Mouse (Mus musculus): ENCODE measurements at regions not wholly inside any gene's neighbourhood (a gene's known extent, or its start where the extent isn't known, plus 50 kb on each side); places are given as distances from the start of the nearest gene placed in this dataset.
A peak's percentile ranks its signal among the peaks of the same experiment; 100 is the strongest.

DNA sequence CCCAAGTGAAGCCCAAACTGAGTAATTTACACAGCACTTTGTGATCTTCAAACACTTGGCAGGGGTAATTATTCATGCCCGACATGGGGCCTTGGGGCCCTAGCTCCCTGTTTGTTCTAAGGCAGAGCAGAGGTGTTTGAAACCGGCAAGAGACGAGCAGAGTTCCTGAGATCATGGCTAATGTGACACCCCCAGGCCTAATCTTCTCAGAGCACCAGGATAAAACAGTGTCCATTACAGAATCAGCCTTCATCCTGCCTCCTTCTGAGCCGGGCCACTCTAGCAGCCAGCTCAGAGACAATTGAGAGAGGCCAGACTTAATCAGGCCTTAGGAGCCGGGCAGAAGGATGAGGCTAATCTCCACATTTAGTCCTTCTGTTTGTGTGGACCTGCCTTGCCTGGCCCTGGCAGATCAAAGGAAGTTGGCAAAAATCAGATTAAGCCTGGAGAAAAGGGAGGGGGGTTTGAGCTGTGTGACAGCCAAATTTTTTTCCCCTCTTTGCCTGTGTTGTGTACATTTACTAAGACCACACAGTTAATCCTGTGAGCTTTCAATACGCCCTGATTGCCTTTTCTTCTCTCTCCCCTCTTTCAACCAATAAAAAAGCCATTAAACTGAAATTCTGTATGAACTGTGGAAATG is 157.5 kb upstream of the Irx1 start:
- TF ChIP-seq EP300 (IDR thresholded peaks at IDR 0.05) = no peak
- no peak for TF ChIP-seq CTCF (IDR thresholded peaks at IDR 0.05)
- Histone ChIP-seq H3K4me1 (ENCODE audit: insufficient read depth, low read depth, low read length) (no peaks in the 10 kb centered on the region), H3K36me3 (ENCODE audit: insufficient read depth, low read length) (no peaks in the 10 kb centered on the region), H3K9me3 (ENCODE audit: low read length) (no peaks in the 10 kb centered on the region), H3K4me2 (replicated peaks; ENCODE audit: low read depth, low read length) (peak overlapping the region; percentile 39), H3K27ac (ENCODE audit: low read length) (no peak overlapping the region), H3K27me3 (replicated peaks; ENCODE audit: insufficient read depth, low read length) (no peaks in the 10 kb centered on the region), H3K4me3 (ENCODE audit: low read depth, low read length) (no peak overlapping the region), H3K9ac (replicated peaks; ENCODE audit: low read depth) (no peak overlapping the region)
- 29% methylated on average over 6 of the region's 6 CpGs for WGBS
- DNase-seq (ENCODE audit: low spot score) = no peak
- ATAC-seq = no peak

DNA sequence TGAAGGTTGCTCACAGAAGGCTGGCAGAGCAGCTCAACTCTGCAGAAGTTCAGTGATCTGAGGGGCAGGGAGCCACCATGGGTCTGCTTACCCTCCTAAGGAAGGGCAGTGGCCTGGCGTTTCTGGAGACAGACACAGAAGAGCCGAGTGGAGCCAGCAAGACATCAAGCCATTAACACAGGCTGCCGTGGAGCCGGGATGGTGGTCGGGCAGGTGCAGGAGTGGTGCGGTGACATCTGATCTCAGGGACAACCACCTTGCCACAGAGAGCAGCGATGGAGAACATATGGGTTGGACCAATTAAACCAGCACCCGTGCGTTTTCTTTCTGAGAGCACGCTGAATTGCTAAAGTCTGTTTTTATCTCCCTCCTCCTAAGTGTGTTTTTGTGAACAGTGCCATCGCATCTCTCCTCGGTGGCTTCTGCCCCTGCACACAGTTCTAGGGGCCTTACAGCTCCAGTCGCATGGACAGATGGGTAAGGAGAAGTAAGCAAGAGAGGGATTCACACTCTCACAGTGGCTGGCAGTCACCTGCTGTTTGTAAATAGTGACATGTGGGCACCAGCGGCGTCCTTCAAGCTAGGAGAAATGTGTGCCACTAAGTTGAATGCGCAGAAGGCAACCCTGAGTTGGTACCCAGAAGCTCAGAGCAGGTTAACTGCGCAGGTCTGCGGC is 158.2 kb upstream of the Irx1 start:
- Histone ChIP-seq H3K27me3 (replicated peaks; ENCODE audit: insufficient read depth, low read length) (no peaks in the 10 kb centered on the region), H3K4me1 (ENCODE audit: insufficient read depth, low read depth, low read length) (no peaks in the 10 kb centered on the region), H3K27ac (ENCODE audit: low read length) (no peak overlapping the region), H3K9ac (replicated peaks; ENCODE audit: low read depth) (no peak overlapping the region), H3K36me3 (ENCODE audit: insufficient read depth, low read length) (no peaks in the 10 kb centered on the region), H3K4me3 (ENCODE audit: low read depth, low read length) (no peak overlapping the region), H3K4me2 (replicated peaks; ENCODE audit: low read depth, low read length) (no peak overlapping the region), H3K9me3 (ENCODE audit: low read length) (no peaks in the 10 kb centered on the region)
- no peak for DNase-seq (ENCODE audit: low spot score)
- TF ChIP-seq CTCF (IDR thresholded peaks at IDR 0.05) (no peak), EP300 (IDR thresholded peaks at IDR 0.05) (no peak)
- no peak for ATAC-seq
- WGBS = 64% methylated on average over 18 of the region's 18 CpGs

DNA sequence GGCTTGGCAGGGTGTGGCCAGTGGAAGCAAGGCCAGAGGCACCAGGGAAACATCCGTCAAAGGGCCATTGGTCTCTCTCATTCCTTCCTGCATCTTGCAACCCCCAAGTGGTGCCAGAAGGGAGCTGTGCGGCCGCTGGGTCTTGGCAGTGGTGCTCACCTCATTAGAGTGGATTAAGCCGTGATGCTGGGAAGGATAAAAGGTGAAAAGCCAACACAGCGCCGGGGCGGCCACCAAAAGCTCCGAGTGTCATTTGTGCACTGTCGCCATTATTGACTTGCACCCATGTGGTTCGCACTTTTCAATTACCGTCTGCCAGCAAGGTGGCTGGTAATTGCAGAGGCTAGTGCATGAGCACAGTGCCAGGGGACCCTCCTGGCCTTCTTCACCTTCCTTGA is 158.7 kb upstream of the Irx1 start:
- no peak overlapping the region for H3K27ac ChIP-seq (ENCODE audit: low read length)
- no peaks in the 10 kb centered on the region for H3K4me1 ChIP-seq (ENCODE audit: insufficient read depth, low read depth, low read length)
- WGBS = 59% methylated on average over 11 of the region's 11 CpGs
- H3K4me3 ChIP-seq (ENCODE audit: low read depth, low read length) = no peak overlapping the region
- no peak overlapping the region for H3K9ac ChIP-seq (replicated peaks; ENCODE audit: low read depth)
- H3K36me3 ChIP-seq (ENCODE audit: insufficient read depth, low read length) = no peaks in the 10 kb centered on the region
- H3K4me2 ChIP-seq (replicated peaks; ENCODE audit: low read depth, low read length) = no peak overlapping the region
- no peak for TF ChIP-seq CTCF (IDR thresholded peaks at IDR 0.05)
- no peak for TF ChIP-seq EP300 (IDR thresholded peaks at IDR 0.05)
- H3K9me3 ChIP-seq (ENCODE audit: low read length) = no peaks in the 10 kb centered on the region
- ATAC-seq (no peak), DNase-seq (ENCODE audit: low spot score) (no peak)
- H3K27me3 ChIP-seq (replicated peaks; ENCODE audit: insufficient read depth, low read length) = no peaks in the 10 kb centered on the region

DNA sequence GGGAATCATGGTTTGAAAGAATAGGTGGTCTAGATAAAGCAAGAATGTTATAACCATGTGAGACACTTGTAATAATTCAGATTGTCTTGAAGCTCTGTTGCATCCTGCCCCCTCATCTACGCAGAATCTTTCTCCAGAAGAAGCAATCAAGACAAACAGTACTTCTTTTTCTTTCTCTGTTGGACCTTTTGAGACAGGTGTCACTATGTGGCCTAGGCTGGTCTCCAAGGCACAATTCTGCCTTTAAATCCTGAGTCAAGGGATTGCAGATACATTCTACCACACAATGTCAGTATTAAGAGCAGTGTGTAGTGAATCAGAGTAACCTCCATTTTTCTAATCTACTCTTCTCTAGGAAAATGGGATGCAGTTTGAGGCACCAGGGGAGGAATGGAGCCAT is 164.8 kb upstream of the Irx1 start:
- Histone ChIP-seq H3K4me2 (replicated peaks; ENCODE audit: low read depth, low read length) (no peak overlapping the region), H3K27ac (ENCODE audit: low read length) (no peak overlapping the region), H3K9ac (replicated peaks; ENCODE audit: low read depth) (no peak overlapping the region), H3K9me3 (ENCODE audit: low read length) (no peaks in the 10 kb centered on the region), H3K27me3 (replicated peaks; ENCODE audit: insufficient read depth, low read length) (no peaks in the 10 kb centered on the region), H3K36me3 (ENCODE audit: insufficient read depth, low read length) (no peaks in the 10 kb centered on the region), H3K4me3 (ENCODE audit: low read depth, low read length) (no peak overlapping the region), H3K4me1 (ENCODE audit: insufficient read depth, low read depth, low read length) (no peaks in the 10 kb centered on the region)
- TF ChIP-seq CTCF (IDR thresholded peaks at IDR 0.05) (no peak), EP300 (IDR thresholded peaks at IDR 0.05) (no peak)
- 84% methylated on average over 1 of the region's 1 CpGs for WGBS
- no peak for ATAC-seq
- DNase-seq (ENCODE audit: low spot score) = no peak

DNA sequence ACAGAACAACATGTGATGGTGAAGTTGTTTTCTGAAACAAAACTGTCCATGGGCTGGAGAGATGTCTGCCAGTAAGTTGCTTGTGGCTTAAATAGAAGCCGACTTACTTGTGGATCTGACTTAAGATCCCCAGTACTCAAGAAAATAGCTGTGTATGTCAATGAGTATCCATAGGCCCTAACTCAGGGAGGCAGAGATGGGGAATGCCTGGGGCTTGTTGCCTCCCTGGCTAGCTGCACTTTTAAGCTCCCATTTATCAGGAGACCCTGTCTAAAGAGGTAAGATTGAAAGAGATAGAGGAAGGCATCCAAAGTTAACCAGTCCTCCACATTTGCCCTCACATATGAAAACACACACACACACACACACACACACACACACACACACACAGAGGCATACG is 167.8 kb upstream of the Irx1 start:
- no peaks in the 10 kb centered on the region for H3K27me3 ChIP-seq (replicated peaks; ENCODE audit: insufficient read depth, low read length)
- H3K36me3 ChIP-seq (ENCODE audit: insufficient read depth, low read length) = no peaks in the 10 kb centered on the region
- H3K4me2 ChIP-seq (replicated peaks; ENCODE audit: low read depth, low read length) = no peak overlapping the region
- 82% methylated on average over 2 of the region's 2 CpGs for WGBS
- no peak overlapping the region for H3K4me3 ChIP-seq (ENCODE audit: low read depth, low read length)
- H3K4me1 ChIP-seq (ENCODE audit: insufficient read depth, low read depth, low read length) = no peaks in the 10 kb centered on the region
- H3K9me3 ChIP-seq (ENCODE audit: low read length) = no peaks in the 10 kb centered on the region
- ATAC-seq = no peak
- no peak for TF ChIP-seq CTCF (IDR thresholded peaks at IDR 0.05)
- no peak for TF ChIP-seq EP300 (IDR thresholded peaks at IDR 0.05)
- no peak overlapping the region for H3K27ac ChIP-seq (ENCODE audit: low read length)
- DNase-seq (ENCODE audit: low spot score) = no peak
- no peak overlapping the region for H3K9ac ChIP-seq (replicated peaks; ENCODE audit: low read depth)

DNA sequence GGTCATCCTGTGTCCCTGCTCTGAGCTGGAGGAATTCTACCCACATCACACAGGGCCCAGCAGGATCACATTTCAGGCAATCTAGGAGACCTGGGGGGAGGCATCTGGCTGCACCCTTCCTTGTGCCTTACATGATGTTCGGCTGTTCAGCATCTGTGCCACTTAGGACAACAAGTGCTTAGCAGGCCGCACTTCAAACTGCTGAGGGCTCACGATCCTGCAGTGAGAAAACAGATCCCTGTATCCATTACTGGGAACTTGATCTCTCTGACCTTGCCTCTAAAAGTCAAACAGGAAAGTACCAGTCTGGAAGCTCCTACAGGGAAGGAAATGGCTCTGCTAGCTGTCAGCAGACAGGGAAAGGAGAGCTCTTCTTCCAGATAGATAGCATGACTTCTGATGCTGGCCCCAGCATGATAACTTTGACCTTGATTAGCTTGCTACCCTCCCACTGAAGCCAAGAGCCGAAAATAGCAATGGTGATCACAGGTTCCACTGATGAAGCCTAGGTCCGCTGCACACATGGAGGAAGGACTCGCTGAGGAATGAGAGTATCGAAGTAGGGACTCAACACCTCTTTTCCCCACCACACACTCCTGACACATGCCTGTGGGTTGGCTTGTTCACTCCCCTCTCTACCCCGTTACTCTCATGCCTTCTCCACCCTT is 170.7 kb upstream of the Irx1 start:
- no peak for DNase-seq (ENCODE audit: low spot score)
- Histone ChIP-seq H3K36me3 (ENCODE audit: insufficient read depth, low read length) (no peaks in the 10 kb centered on the region), H3K4me2 (replicated peaks; ENCODE audit: low read depth, low read length) (no peak overlapping the region), H3K9ac (replicated peaks; ENCODE audit: low read depth) (no peak overlapping the region), H3K27me3 (replicated peaks; ENCODE audit: insufficient read depth, low read length) (no peaks in the 10 kb centered on the region), H3K9me3 (ENCODE audit: low read length) (no peaks in the 10 kb centered on the region), H3K4me3 (ENCODE audit: low read depth, low read length) (no peak overlapping the region), H3K4me1 (ENCODE audit: insufficient read depth, low read depth, low read length) (no peaks in the 10 kb centered on the region), H3K27ac (ENCODE audit: low read length) (no peak overlapping the region)
- no peak for ATAC-seq
- no peak for TF ChIP-seq CTCF (IDR thresholded peaks at IDR 0.05)
- no peak for TF ChIP-seq EP300 (IDR thresholded peaks at IDR 0.05)
- 52% methylated on average over 8 of the region's 8 CpGs for WGBS
